Mouse (Mus musculus): ENCODE data around the gene Gpr68.

Gpr68 gene

DNA sequence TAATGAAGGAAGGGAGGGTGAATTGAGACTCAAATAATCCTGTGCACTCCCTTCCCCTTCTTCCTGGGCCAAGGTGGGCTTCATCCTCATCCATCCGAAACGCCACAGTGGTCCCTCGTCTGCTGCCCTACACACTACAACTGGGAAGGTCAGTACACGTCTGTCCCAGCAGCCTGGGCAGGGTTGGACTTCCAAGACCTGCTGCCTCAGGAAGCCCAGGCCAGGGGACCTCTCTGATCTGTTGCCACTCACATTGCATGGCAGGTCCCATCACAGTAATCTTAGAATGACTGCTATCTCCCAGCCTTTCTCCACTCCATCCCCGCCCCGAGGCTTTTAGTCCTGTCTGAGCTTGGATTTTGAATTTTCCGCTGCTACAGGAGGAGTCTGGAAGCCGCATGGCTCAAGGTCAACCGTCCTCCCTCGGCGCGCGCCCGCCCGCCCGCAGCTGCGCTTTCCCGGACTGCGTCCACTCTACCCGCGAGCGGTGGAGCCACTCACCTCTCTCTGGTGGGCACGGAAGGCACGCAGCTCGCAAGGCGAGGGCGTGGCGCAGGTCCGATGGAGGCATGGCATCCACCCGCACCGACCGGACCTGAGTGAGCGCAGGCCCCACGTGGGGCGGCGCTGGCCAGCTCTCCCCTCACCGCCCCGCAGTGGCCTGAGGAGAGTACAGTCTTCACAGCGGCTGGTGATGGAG, at the start of gene Gpr68:
Gpr68 (minus strand) TSS at position 601 of the 700 bp plus-strand sequence.
- ATAC-seq (ENCODE audit: insufficient number of reproducible peaks, low FRiP score, low TSS enrichment), result peak; percentile 65

DNA sequence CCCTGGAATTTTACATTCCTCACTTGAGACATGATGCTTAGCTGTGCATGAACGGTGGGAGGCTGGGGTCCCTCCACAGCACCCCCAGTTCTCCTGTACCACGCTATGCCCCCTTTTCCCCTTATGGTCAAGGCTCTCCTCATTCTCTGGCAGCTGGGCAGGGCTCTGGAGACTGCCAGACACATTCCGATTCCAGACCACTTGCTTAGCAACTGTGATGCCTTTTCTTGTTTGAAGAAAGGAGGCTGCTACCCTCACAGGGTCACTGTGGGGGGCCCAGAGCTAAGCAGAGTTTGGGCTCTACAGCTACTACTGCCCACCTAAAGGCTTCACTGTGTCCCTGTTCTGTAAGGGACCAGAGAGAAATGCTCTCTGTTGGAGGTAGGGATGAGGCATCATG, 49.3 kb upstream of the Gpr68 start:
- no peak for ATAC-seq (ENCODE audit: insufficient number of reproducible peaks, low FRiP score, low TSS enrichment)

DNA sequence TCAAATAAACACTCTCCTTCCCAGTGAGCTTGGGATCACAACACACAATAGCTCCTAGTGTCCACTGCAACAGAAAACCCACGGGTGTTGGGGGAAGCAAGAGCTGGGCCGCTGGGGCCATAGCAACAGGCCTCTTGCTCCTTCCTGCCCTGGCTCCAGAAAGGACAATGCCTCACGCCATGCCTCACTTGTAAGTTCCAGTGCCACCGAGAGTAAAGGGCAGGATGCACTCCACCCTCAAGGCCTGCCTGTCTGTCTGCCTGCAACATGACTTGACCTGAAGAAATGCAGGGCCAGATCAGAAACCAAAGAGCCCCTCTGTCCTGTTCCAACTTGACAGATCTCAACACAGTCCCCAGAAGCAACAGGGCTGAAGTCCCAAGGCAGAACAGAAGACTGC, 48.8 kb upstream of the Gpr68 start:
- ATAC-seq (ENCODE audit: insufficient number of reproducible peaks, low FRiP score, low TSS enrichment), result no peak

DNA sequence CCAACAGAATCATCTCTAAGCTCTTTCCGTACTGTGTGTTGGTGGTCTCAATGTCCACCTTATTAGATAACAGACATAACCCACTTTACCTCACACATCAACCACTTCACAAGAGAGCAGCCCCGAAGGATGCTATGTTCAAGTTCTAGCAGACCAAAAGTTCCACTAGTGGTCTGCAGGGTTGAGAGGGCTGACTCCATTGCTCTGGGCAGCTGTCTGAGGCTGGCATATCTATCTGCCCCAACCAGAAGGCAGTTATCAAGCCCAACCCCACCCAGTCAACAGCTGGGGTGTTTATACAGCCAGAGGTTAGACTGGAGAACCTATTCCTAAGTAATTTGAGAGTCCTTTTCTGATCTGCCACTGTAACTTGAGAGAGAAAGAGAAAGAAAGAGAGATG, 48.0 kb upstream of the Gpr68 start:
- no peak for ATAC-seq (ENCODE audit: insufficient number of reproducible peaks, low FRiP score, low TSS enrichment)

DNA sequence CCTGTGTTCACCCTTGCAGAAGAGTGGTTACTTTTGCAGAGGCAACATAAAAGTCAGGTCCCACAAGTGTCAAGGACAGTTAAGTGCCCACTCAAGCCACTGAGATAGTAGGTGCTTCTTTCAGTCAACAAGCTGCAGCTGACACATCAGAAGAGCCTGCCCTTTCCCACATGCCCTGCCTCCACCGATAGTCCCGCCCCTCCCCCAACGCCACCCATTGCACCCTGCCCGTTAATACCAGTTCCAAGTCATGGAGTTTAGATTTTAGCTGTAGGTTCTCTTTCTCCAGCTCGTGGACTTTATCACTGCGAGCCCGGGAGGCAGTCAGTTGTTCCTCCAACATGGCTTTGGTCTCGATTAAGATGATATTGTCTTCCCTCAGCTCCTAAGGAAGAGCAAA, 45.9 kb upstream of the Gpr68 start:
- ATAC-seq (ENCODE audit: insufficient number of reproducible peaks, low FRiP score, low TSS enrichment), result no peak

DNA sequence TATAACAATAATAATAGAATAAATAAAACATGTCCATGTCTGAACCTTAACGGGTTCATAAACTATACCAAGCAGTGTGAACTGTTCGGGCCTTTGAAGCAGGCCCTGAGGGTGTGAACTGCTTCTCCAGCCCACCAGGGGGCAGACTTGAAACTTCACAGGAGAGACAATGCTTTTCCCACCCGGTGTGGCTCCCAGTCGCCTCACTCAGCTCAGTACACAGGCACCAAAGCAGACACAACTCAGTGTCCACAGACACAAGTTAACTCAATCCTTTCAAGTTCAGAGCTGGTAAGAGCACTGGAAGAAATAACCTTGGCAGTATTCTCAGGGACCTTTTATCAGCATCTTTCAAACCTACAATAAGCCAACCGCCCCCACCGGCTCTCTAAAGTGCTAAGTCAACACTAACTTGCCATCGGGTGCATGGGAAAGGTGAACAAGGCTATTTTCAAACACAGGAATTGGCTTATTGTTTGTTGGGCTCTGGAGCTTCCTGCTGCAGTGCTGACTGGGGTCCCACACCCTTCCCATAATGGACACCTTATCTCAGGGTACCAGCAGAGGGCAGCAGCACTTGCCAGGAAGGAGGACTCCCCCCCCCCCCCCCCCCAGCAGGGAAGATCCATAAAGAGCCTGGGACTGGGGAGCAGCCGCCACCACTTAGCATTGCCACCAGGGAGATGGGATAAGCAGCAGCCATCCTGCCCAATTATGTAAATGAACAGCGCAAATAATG, 44.4 kb upstream of the Gpr68 start:
- peak; percentile 45; the same call in 1 of the 2 replicates for ATAC-seq (ENCODE audit: insufficient number of reproducible peaks, low FRiP score, low TSS enrichment)

DNA sequence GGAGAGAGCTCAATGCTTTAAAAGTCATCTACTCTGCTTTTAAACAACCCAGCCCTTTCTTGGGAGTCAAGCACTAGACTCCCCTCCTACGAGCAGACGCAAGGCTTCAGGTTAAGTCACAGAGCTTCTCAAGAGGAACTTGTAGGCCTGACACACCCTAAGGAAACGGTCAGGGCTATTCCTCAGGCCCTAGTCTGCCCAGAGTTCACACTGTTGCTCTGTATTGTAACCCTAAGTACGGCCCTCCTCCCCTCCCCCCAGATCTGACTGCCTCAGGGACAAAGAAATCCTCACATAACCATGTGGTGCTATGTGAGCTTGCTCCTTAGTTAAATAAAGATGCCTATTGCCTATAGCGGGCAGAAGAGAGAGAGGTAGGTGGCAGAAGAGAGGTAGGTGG, 41.1 kb upstream of the Gpr68 start:
- ATAC-seq (ENCODE audit: insufficient number of reproducible peaks, low FRiP score, low TSS enrichment), result no peak

DNA sequence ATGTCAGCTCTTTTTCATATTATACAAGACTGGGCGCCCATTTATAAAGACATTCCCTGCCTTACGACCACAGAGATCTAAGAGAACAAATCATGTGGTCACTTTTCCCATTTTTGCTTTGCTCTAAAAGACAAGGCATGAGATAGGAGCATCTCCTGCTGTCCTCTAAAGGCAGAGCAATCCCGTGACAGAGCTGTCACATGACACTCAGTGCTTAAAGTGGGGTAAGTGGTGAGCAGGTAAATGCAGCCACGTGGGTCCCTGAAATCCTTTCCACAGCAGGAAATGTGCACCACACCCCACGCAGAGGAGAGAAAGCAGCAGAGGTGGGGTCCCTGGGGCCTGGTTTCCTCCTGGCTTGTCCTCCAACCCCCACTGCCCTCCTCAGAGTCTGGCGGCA, 40.0 kb upstream of the Gpr68 start:
- no peak for ATAC-seq (ENCODE audit: insufficient number of reproducible peaks, low FRiP score, low TSS enrichment)

DNA sequence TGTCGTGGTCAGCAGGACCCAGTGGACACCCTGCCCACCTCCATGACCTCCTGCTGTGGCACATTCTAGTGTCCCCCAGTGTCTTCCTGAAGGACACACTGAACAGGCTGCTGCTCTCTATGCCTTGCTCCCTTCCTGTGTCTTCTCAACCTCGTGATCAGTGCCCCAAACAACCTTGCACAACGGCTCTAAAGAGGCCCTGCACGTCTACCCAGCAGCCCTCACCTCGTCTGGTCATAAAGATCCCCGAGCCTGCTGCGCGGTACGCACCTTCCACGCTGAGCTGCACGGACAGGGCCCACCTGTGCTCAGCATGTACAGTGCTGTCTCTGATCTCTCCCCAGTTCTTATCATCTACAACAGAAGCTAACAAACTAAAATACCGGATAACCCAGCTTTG, 38.0 kb upstream of the Gpr68 start:
- no peak for ATAC-seq (ENCODE audit: insufficient number of reproducible peaks, low FRiP score, low TSS enrichment)

DNA sequence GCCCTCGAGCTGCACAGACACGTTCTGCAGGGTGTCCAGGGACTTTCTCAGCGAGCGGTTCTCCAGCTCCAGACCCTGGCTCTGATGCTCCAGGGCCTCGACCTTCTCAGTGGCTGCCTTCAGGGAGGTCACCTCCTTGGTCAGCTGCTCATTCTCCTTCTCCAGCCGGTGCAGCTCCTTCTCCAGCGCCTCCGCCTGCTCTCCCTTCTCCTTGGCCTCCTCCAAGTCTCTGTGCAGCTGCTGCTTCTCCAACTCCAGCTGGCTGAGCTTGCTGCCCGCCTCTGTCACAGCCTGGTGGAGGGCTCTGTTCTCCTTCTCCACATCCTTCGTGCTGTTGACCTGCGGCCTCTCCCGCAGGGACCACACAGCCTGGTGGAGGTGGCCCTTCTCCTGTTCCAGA, 37.5 kb upstream of the Gpr68 start:
- ATAC-seq (ENCODE audit: insufficient number of reproducible peaks, low FRiP score, low TSS enrichment), result no peak

DNA sequence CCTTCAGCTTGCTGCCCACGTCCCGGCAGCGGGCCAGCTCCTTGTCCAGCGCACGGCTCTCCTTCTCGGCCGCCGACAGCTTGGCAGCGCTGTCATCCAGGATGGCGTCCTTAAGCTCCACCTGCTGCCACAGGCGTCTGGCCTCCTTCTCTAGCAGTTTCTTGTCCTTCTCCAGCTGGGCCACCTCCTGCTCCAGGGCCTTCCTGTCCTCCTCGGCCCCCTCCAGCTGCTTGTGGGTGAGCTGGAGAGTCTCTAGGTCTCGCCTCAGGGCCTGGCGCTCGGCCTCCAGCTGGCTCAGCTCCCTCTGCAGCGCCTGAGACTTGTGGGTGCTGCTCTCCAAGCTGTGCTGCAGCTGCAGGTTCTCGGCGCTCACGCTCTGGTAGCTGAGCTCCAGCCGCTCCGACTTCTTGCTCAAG, 36.9 kb upstream of the Gpr68 start:
- peak; percentile 27; the same call in 1 of the 2 replicates for ATAC-seq (ENCODE audit: insufficient number of reproducible peaks, low FRiP score, low TSS enrichment)

DNA sequence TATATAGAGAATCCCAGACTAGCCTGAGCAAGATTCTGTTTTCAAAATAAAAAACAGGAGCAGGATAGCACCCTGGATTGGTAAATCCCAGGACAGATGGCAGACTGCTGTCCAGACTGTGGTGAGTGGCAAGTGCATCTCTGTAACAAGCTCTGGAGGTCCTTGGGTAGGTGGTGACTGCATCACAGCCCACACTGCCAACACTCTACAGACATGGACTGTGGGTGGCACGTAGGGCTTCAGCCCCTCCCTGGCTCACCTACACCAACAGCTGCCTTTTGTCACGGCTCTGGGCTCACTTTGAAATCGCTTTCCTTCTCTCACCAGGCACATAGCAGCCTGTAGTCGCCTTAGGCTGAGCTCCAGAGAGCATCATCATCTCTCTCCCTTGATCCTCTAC, 35.1 kb upstream of the Gpr68 start:
- ATAC-seq (ENCODE audit: insufficient number of reproducible peaks, low FRiP score, low TSS enrichment), result no peak

DNA sequence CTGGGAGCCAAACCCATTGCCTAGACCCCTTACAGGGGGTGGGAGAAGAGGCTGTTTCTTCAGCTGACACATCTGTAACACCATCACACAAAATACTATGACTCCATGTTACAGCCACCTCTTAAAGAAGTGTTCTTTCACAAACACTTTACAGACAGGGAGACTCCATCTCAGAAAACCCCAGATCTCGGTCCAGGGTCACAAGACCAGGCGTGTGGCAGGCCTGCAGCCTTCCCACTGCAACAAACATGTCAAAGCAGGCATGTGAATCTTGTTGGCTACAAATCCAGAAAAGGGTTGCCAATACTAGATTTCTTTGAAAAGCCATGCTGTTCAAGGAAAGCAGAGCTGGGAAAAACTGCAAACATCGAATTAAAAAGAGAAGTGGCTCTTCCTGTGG, 33.4 kb upstream of the Gpr68 start:
- ATAC-seq (ENCODE audit: insufficient number of reproducible peaks, low FRiP score, low TSS enrichment), result no peak

DNA sequence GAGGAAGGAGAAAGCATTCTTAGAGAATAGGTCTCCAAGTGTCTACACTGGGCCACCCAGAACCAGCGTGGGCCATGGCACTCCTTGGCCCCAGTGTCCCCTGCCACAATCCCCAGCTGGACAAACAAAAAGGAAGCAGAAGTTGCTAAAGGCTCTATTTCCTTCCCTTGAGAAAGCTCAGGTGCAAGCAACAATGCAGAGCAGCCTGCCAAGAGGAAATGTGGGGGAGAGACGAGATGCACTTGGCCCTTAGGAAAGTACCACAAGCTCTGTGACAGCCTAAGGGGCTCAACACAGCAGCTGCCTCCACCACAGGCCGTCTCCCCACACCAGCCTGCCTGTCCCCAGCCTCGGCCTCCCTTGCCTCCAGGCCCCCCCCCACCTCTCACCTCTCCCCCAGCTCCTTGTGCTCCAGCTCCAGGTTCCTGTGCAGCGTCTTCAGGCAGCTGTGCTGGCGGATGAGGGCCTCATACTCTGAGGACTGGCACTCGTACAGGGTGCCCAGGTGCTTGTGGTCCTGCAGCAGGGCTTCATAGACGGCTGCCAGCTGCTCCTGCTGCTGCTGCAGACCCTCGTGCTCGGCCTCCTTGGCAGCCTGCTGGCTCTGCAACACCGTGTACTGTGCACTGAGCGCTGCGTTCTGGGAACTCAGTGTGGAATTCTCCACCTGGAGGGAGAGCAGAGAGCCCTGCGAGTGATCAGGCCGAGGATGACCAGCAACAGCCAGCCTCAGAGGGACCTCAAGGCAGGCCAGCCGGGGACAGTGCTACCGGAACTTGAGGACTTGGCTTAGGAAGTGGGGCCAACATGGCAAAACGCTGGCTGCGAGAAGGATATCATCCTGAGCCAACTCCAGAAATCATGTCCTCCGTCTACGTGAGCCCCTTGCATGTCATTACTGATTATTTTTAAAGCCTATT, 29.7 kb upstream of the Gpr68 start:
- ATAC-seq (ENCODE audit: insufficient number of reproducible peaks, low FRiP score, low TSS enrichment), result no peak

DNA sequence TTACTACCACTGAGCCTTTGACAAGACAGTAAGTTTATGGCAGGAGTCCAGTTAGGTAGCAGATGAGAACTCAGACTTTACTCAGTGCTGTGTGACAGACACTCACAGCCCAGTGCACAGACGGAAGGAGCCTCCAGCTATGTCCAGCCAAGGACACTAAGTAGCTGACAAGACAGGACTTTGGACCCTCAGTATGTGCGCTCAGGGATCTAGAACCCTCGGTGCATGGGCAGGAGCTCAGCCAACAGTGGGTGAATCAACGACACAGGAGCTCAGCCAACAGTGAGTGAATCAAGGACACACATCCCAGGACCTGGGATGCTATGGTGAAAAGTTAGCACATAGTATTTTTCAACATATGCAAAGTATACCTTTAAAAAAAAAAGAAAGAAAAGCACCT, 28.7 kb upstream of the Gpr68 start:
- 0 out of 2 replicates have a peak, but pooled peaks have one; percentile 42 for ATAC-seq (ENCODE audit: insufficient number of reproducible peaks, low FRiP score, low TSS enrichment)

DNA sequence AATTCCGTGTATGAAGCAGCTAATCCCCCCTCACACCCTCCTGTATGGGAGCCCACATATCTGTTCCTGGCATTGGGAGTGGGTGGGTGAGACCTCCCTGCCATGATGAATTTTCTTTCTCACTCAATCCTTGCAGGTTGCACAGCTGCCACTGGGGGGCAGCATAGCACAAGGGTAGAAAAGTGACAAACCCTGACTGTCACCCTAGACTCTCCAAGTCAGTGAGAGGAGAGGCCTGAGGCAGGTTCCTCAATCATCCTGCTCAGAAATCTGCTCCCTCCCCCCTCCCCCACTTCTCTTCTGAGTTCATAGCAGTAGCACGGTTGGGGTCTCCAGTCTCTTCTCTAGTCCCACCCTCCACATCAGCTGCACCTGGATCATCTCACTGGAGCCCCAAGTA, 28.1 kb upstream of the Gpr68 start:
- ATAC-seq (ENCODE audit: insufficient number of reproducible peaks, low FRiP score, low TSS enrichment), result peak; percentile 37

DNA sequence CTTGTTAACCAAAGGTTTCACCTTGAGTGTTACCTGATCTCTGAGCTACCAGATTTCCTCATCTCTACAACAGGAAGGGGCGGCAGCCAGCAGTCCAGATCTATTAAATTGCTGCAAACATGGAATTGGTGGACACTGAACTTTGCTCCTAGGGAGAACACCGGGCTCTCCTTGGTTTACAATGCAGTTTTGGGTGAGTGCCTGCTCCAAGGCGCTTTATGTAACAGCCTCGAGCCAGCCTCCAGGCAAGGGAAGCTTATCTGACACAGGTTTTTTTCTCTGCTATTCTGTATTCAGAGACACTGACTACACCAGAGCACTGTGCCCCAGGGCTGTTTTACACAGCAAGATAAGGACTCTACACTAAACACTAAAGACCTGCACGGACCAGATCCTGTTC, 26.8 kb upstream of the Gpr68 start:
- ATAC-seq (ENCODE audit: insufficient number of reproducible peaks, low FRiP score, low TSS enrichment), result no peak

DNA sequence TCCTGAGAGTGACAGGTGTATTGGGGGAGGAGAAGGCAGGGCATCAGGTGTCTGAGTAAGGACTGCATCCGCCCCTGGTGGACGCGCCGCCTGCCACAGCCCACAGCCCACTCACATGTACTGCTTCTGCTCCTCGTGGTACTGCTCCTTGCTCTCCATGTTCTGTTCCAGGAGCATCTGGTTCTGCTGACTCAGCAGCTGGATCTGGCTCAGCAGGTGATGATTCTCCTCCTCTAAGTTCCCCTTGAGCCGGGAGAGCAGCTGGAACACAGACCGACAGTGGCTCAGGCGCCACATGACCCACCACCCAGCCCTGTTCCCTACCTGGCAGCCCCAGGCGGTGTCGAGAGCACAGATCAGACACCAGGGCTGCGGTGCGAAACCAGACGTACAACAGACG, 23.7 kb upstream of the Gpr68 start:
- no peak for ATAC-seq (ENCODE audit: insufficient number of reproducible peaks, low FRiP score, low TSS enrichment)

DNA sequence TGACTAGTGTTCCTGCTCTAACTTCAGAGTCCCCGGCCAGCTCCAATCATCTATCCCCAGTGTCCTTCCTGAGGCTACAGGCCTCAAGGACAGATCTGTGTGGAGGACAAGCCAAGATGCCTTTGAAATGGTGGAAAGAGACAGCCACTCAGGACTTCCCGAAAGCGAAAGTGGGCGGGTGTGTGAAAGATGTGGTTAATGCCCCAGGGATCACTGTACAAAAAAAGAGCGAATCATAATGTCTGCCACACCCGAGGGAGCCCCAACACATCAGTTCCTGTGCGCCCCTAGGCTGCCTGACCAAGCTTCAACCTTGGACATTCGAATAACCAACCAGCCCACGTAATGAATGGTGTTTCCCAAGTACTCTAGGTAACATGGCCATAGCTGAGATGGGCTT, 20.3 kb upstream of the Gpr68 start:
- no peak for ATAC-seq (ENCODE audit: insufficient number of reproducible peaks, low FRiP score, low TSS enrichment)

DNA sequence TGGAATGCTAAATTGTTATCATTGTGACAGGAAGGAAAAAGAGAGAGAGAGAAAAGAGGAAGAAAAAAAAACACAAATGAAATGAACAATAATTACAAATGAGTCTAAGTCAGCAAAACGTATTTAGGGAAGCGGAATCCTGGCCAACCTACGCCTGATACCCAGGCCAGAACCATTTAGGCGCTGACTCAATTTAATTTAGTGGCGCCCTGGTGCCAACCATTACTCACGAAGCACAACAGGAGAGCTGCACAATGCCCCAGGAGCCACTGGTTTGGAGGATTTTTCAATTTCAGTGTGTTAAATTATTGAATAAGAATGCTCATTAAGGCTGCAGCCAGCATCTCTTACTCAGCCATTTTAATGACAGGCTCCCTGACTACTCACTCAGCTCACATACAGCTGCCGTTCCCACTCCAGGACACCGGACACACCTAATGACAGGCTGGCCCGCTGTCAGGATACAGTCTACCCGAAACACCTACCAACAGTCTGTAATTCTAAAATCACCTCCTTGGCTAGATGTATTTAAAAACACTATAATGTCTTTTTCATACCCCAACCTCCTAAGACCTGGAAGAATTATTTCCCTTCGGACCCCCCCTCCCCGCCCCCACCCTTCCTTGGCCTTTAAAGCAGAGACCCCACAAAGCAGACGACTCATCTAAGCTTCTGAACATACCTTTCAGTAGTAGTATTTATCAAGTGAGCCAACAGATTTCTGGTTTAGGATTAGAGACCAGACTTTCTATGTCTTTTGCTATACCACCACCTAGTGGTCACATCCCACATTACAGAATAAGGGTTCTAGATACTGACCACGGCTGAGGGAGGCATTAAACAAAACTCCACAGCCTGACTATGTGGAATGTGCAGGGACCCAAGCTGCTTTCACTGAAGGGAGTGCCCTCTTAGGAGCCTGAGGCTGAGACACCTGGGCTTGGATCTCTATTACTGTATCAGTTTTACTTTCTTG, 17.9 kb upstream of the Gpr68 start:
- peak; percentile 75 for ATAC-seq (ENCODE audit: insufficient number of reproducible peaks, low FRiP score, low TSS enrichment)

All from cerebellum, adult (tissue).